Mouse (Mus musculus): ENCODE measurements at regions not wholly inside any gene's neighbourhood (a gene's known extent, or its start where the extent isn't known, plus 50 kb on each side); places are given as distances from the start of the nearest gene placed in this dataset.
"Not testable (repeated sequence)": the region's sequence is repeated elsewhere in the genome, so short reads cannot be mapped to it uniquely, and the experiment has no call there.

- no peak for TF ChIP-seq CTCF (IDR thresholded peaks at IDR 0.05)
- no peak overlapping the region for H3K4me2 ChIP-seq (ENCODE audit: low read depth, low read length, poor library complexity, severe bottlenecking)
- H3K4me3 ChIP-seq (ENCODE audit: low read depth, low read length) = no peak overlapping the region
- H3K27ac ChIP-seq (ENCODE audit: low read depth, low read length) = no peak overlapping the region
- ATAC-seq (ENCODE audit: low FRiP score) = no peak
- no peaks in the 10 kb centered on the region for H3K9me3 ChIP-seq (ENCODE audit: low read length)
- no peak for DNase-seq (ENCODE audit: low spot score)
- H3K9ac ChIP-seq (replicated peaks; ENCODE audit: low read length, poor library complexity, severe bottlenecking) = no peak overlapping the region
- WGBS = 38% methylated on average over 1 of the region's 1 CpGs
- no peaks in the 10 kb centered on the region for H3K4me1 ChIP-seq (ENCODE audit: insufficient read depth, low read length)
- H3K36me3 ChIP-seq (ENCODE audit: insufficient read depth, low read length) = no peaks in the 10 kb centered on the region
- H3K27me3 ChIP-seq (ENCODE audit: insufficient read depth, low read length) = no peaks in the 10 kb centered on the region
Measured at GRCm38 (mm10) chr1:102303526-102303925, 2464.8 kb upstream of the Cdh20 start.

GRCm38 (mm10) chr1:102353136-102353535 lies 2415.2 kb upstream of the Cdh20 start:
- no peak overlapping the region for H3K4me3 ChIP-seq (ENCODE audit: low read depth, low read length)
- WGBS = 83% methylated on average over 1 of the region's 1 CpGs
- no peak for DNase-seq (ENCODE audit: low spot score)
- TF ChIP-seq CTCF (IDR thresholded peaks at IDR 0.05) = no peak
- H3K4me2 ChIP-seq (ENCODE audit: low read depth, low read length, poor library complexity, severe bottlenecking) = no peak overlapping the region
- no peak overlapping the region for H3K27ac ChIP-seq (ENCODE audit: low read depth, low read length)
- no peak overlapping the region for H3K9ac ChIP-seq (replicated peaks; ENCODE audit: low read length, poor library complexity, severe bottlenecking)
- no peaks in the 10 kb centered on the region for H3K9me3 ChIP-seq (ENCODE audit: low read length)
- H3K36me3 ChIP-seq (ENCODE audit: insufficient read depth, low read length) = no peaks in the 10 kb centered on the region
- ATAC-seq (ENCODE audit: low FRiP score) = no peak
- no peaks in the 10 kb centered on the region for H3K27me3 ChIP-seq (ENCODE audit: insufficient read depth, low read length)
- H3K4me1 ChIP-seq (ENCODE audit: insufficient read depth, low read length) = no peaks in the 10 kb centered on the region

GRCm38 (mm10) chr1:102357911-102358310 lies 2410.4 kb upstream of the Cdh20 start:
- H3K4me1 ChIP-seq (ENCODE audit: insufficient read depth, low read length); DNase-seq (ENCODE audit: low spot score); H3K4me3 ChIP-seq (ENCODE audit: low read depth, low read length); H3K36me3 ChIP-seq (ENCODE audit: insufficient read depth, low read length); H3K27me3 ChIP-seq (ENCODE audit: insufficient read depth, low read length); H3K9me3 ChIP-seq (ENCODE audit: low read length); ATAC-seq (ENCODE audit: low FRiP score); H3K9ac ChIP-seq (replicated peaks; ENCODE audit: low read length, poor library complexity, severe bottlenecking); H3K27ac ChIP-seq (ENCODE audit: low read depth, low read length); H3K4me2 ChIP-seq (ENCODE audit: low read depth, low read length, poor library complexity, severe bottlenecking): not testable (repeated sequence)
- 91% methylated on average over 8 of the region's 8 CpGs for WGBS

GRCm38 (mm10) chr1:102378613-102379012 lies 2389.7 kb upstream of the Cdh20 start:
- H3K9me3 ChIP-seq (ENCODE audit: low read length) = no peaks in the 10 kb centered on the region
- no peak for ATAC-seq (ENCODE audit: low FRiP score)
- H3K27me3 ChIP-seq (ENCODE audit: insufficient read depth, low read length) = no peaks in the 10 kb centered on the region
- H3K9ac ChIP-seq (replicated peaks; ENCODE audit: low read length, poor library complexity, severe bottlenecking) = no peak overlapping the region
- WGBS = 68% methylated on average over 1 of the region's 1 CpGs
- no peak overlapping the region for H3K4me3 ChIP-seq (ENCODE audit: low read depth, low read length)
- peak; percentile 27; the same call in 1 of the 2 replicates for TF ChIP-seq CTCF (IDR thresholded peaks at IDR 0.05)
- H3K4me2 ChIP-seq (ENCODE audit: low read depth, low read length, poor library complexity, severe bottlenecking) = no peak overlapping the region
- H3K27ac ChIP-seq (ENCODE audit: low read depth, low read length) = no peak overlapping the region
- DNase-seq (ENCODE audit: low spot score) = peak; percentile 9
- no peaks in the 10 kb centered on the region for H3K4me1 ChIP-seq (ENCODE audit: insufficient read depth, low read length)
- no peaks in the 10 kb centered on the region for H3K36me3 ChIP-seq (ENCODE audit: insufficient read depth, low read length)

Measured in midbrain, postnatal 0 days (tissue).